Mouse (Mus musculus) CH12.LX (cell line): ENCODE data around the gene Wdpcp. TPM values are rescaled to one million over a fixed set of nuclear protein-coding genes. Genes with fewer than 3 reads are reported as not detected.

Experiments
- DNase-seq: peaks from one replicate; pipeline ENCODE4 v3.0.0-alpha.2; 2013; ENCODE audit errors: extremely low read depth
- H3K27ac ChIP-seq: 2 replicates; pipeline ENCODE4 v1.5.1; 2012; ENCODE audit warnings: low read depth, mild to moderate bottlenecking, control low read depth, moderate library complexity; ENCODE audit not compliant: insufficient read depth
- H3K27me3 ChIP-seq: replicated peaks from 2 replicates; pipeline ENCODE3; 2012; ENCODE audit warnings: inconsistent platforms
- H3K36me3 ChIP-seq, 2 experiments: replicated peaks in 1 of 2; 2 replicates each; pipeline versions ENCODE3 to v1.6.1; 2012; ENCODE audit warnings: inconsistent platforms in 1 of 2, low read length in 1 of 2, mild to moderate bottlenecking in 1 of 2, mixed read lengths in 1 of 2, moderate library complexity in 1 of 2; ENCODE audit not compliant: control insufficient read depth in 1 of 2, insufficient read depth in 1 of 2
- H3K4me1 ChIP-seq, 2 experiments: 2 replicates each; pipeline ENCODE4 v1.6.1; 2012; ENCODE audit warnings: inconsistent platforms in 1 of 2, moderate library complexity in 1 of 2; ENCODE audit not compliant: insufficient read depth in 2 of 2, control insufficient read depth in 1 of 2
- H3K4me2 ChIP-seq: 2 replicates; pipeline ENCODE4 v1.6.1; 2012; ENCODE audit warnings: low read depth, mild to moderate bottlenecking, control low read depth; ENCODE audit not compliant: poor library complexity, insufficient read depth, severe bottlenecking
- H3K4me3 ChIP-seq, 3 experiments: fragments of 150-350 bp in 1 of 3; sonication (generic) in 1 of 3; replicated peaks in 1 of 3; 2 replicates each; pipeline versions ENCODE3 to v1.5.1; 2011 to 2012; ENCODE audit warnings: low read depth in 2 of 3, low read length in 2 of 3, mild to moderate bottlenecking in 2 of 3, moderate library complexity in 2 of 3, control low read depth in 1 of 3, improper control_type of control experiment in 1 of 3, inconsistent platforms in 1 of 3, mixed read lengths in 1 of 3; ENCODE audit not compliant: poor library complexity in 1 of 3
- H3K79me2 ChIP-seq: replicated peaks from 2 replicates; pipeline ENCODE4 v1.6.1; 2012; ENCODE audit warnings: mild to moderate bottlenecking, moderate library complexity; ENCODE audit not compliant: control insufficient read depth, poor library complexity, insufficient read depth, severe bottlenecking; ENCODE audit errors: extremely low read depth
- H3K9ac ChIP-seq: 2 replicates; pipeline ENCODE4 v1.6.1; 2012; ENCODE audit warnings: low read depth, mild to moderate bottlenecking, control low read depth, moderate library complexity; ENCODE audit not compliant: insufficient read depth
- H3K9me3 ChIP-seq: replicated peaks from 2 replicates; pipeline ENCODE3; 2012; ENCODE audit warnings: low read length, inconsistent platforms, mixed read lengths
- BHLHE40 ChIP-seq: IDR thresholded peaks from 2 replicates; pipeline ENCODE4 v1.6.1; 2011; ENCODE audit warnings: mild to moderate bottlenecking, low read depth, low read length, improper control_type of control experiment
- CHD1 ChIP-seq: IDR thresholded peaks from 2 replicates; pipeline ENCODE4 v1.6.1; 2012; ENCODE audit warnings: low read depth, low read length, improper control_type of control experiment, inconsistent platforms
- E2F4 ChIP-seq: IDR thresholded peaks from 2 replicates; pipeline ENCODE4 v1.6.1; 2011; ENCODE audit warnings: low read depth, low read length, improper control_type of control experiment; ENCODE audit not compliant: insufficient replicate concordance
- ELF1 ChIP-seq: IDR thresholded peaks from 2 replicates; pipeline ENCODE4 v1.6.1; 2014; ENCODE audit warnings: low read depth, mild to moderate bottlenecking, inconsistent platforms, low read length, improper control_type of control experiment
- ETS1 ChIP-seq: conservative IDR thresholded peaks from 2 replicates; pipeline ENCODE4 v1.6.1; 2012; ENCODE audit warnings: low read depth, mild to moderate bottlenecking, inconsistent platforms, low read length, improper control_type of control experiment, moderate library complexity
- MAX ChIP-seq: IDR thresholded peaks from 2 replicates; pipeline ENCODE4 v1.6.1; 2011; ENCODE audit warnings: low read length, improper control_type of control experiment
- MAZ ChIP-seq: IDR thresholded peaks from 2 replicates; pipeline ENCODE4 v1.6.1; 2012; ENCODE audit warnings: low read depth, mild to moderate bottlenecking, inconsistent platforms, low read length, improper control_type of control experiment, moderate library complexity
- MYC ChIP-seq: IDR thresholded peaks from 2 replicates; pipeline ENCODE4 v1.6.1; 2011; ENCODE audit warnings: low read depth, mild to moderate bottlenecking, improper control_type of control experiment, low read length
- PAX5 ChIP-seq: IDR thresholded peaks from 2 replicates; pipeline ENCODE4 v1.6.1; 2012; ENCODE audit warnings: low read length, inconsistent platforms, mixed read lengths
- POLR2A ChIP-seq: IDR thresholded peaks from 2 replicates; pipeline ENCODE4 v1.6.1; 2011; ENCODE audit warnings: low read depth, mild to moderate bottlenecking, improper control_type of control experiment, low read length
- RAD21 ChIP-seq: IDR thresholded peaks from 2 replicates; pipeline ENCODE4 v1.6.1; 2011; ENCODE audit warnings: low read depth, mild to moderate bottlenecking, low read length, improper control_type of control experiment, moderate library complexity
- UBTF ChIP-seq: IDR thresholded peaks from 2 replicates; pipeline ENCODE4 v1.6.1; 2012; ENCODE audit warnings: low read depth, mild to moderate bottlenecking, inconsistent platforms, low read length, improper control_type of control experiment, moderate library complexity
- USF2 ChIP-seq: conservative IDR thresholded peaks from 2 replicates; pipeline ENCODE4 v1.6.1; 2011; ENCODE audit warnings: low read depth, low read length, improper control_type of control experiment
- ZKSCAN1 ChIP-seq: IDR thresholded peaks from 2 replicates; pipeline ENCODE4 v1.6.1; 2012; ENCODE audit warnings: low read depth, inconsistent platforms, low read length, improper control_type of control experiment, borderline replicate concordance
- ZNF384 ChIP-seq: IDR thresholded peaks from 2 replicates; pipeline ENCODE4 v1.6.1; 2012; ENCODE audit warnings: low read depth, low read length, improper control_type of control experiment, inconsistent platforms
- dilution Hi-C: fragments of 300-500 bp; cut with MboI; formaldehyde crosslinking; loops from 2 replicates; pipeline ENCODE4 v1.14.3; 2020; ENCODE audit warnings: low sequenced_read_pairs; ENCODE audit not compliant: extremely low pct_unique_long_range_greater_than_20kb, extremely low pct_ligation_motif_present
- in situ Hi-C: fragments of 300-500 bp; cut with MboI; formaldehyde crosslinking; loops from 3 replicates; pipeline ENCODE4 v1.14.3; 2019; ENCODE audit warnings: low sequenced_read_pairs, low pct_ligation_motif_present, low pct_unique_long_range_greater_than_20kb, mixed read lengths
- polyA plus RNA-seq: library from polyadenylated mRNA; unstranded; fragments of >175 nt; gene quantifications from 2 replicates; pipeline ENCODE4 v1.2.1, GENCODE M21; 2012; ENCODE audit warnings: low read depth; ENCODE audit not compliant: insufficient read length
- total RNA-seq, 2 experiments: library from RNA; depleted of rRNA; stranded (reverse); fragments of 300-350 nt in 1 of 2; fragments of >200 nt in 1 of 2; gene quantifications; 2 replicates each; pipeline ENCODE4 v1.2.3; 2012 to 2014

The Wdpcp gene
- total and polyA plus RNA-seq, 3 experiments = 3.2 to 5.6 (median 4.8) TPM

- Histone ChIP-seq H3K4me2 (no peak overlapping the region), H3K27ac (no peak overlapping the region), H3K9ac (no peak overlapping the region), H3K4me3 (no peak overlapping the region), H3K4me1 (no peaks in the 10 kb centered on the region), H3K27me3 (no peaks in the 10 kb centered on the region), H3K9me3 (no peaks in the 10 kb centered on the region), H3K79me2 (no peaks in the 10 kb centered on the region), H3K36me3 (no peaks in the 10 kb centered on the region)
- in situ Hi-C loops (no loop called here), dilution Hi-C loops (no loop called here)
- no peak for DNase-seq
- TF ChIP-seq MYC = no peak
Observed at GRCm38 (mm10) chr11:21875077-21875476, 303.0 kb downstream of the Wdpcp start.

- H3K27me3 ChIP-seq = no peaks in the 10 kb centered on the region
- no peaks in the 10 kb centered on the region for H3K79me2 ChIP-seq
- no peaks in the 10 kb centered on the region for H3K36me3 ChIP-seq
- no peaks in the 10 kb centered on the region for H3K9me3 ChIP-seq
- no peak for DNase-seq
- H3K4me2 ChIP-seq = no peak overlapping the region
- no peak overlapping the region for H3K4me3 ChIP-seq
- no peak for TF ChIP-seq ZKSCAN1
- H3K9ac ChIP-seq = no peak overlapping the region
- dilution Hi-C loops (no loop called here), in situ Hi-C loops (no loop called here)
- no peak overlapping the region for H3K27ac ChIP-seq
- no peaks in the 10 kb centered on the region for H3K4me1 ChIP-seq
Observed at GRCm38 (mm10) chr11:21894696-21895095, 322.7 kb downstream of the Wdpcp start.

- DNase-seq = no peak
- Histone ChIP-seq H3K27me3 (no peaks in the 10 kb centered on the region), H3K4me3 (no peak overlapping the region), H3K4me2 (no peak overlapping the region), H3K9ac (no peak overlapping the region), H3K79me2 (no peaks in the 10 kb centered on the region)
- dilution Hi-C loops (no loop called here), in situ Hi-C loops (no loop called here)
- TF ChIP-seq CHD1 = no peak
- no peak for TF ChIP-seq USF2
- TF ChIP-seq PAX5 = no peak
- no peak for TF ChIP-seq E2F4
- no peak for TF ChIP-seq ZNF384
- no peak for TF ChIP-seq ELF1
- no peak for TF ChIP-seq MAX
- TF ChIP-seq POLR2A = no peak
- no peak for TF ChIP-seq UBTF
- no peak for TF ChIP-seq MAZ
- TF ChIP-seq ETS1 = no peak
- TF ChIP-seq RAD21 = no peak
- no peak for TF ChIP-seq MYC
- TF ChIP-seq BHLHE40 = no peak
- TF ChIP-seq, all 38 proteins: peak for 0
- no peaks in the 10 kb centered on the region for H3K4me1 ChIP-seq
- no peaks in the 10 kb centered on the region for H3K36me3 ChIP-seq
- no peaks in the 10 kb centered on the region for H3K9me3 ChIP-seq
- no peak overlapping the region for H3K27ac ChIP-seq
Observed at GRCm38 (mm10) chr11:21922531-21922930, 350.5 kb downstream of the Wdpcp start.

Other genes starting within 250 kb of the Wdpcp start
- 17.7 and 20.9 TPM in 2 replicates for gene Ugp2, start 201.0 kb upstream of the Wdpcp start, total RNA-seq (2012; rRNA removed)
- gene Ugp2, start 201.0 kb upstream of the Wdpcp start, total RNA-seq (2014; rRNA removed) = 44.1 and 47.6 TPM in 2 replicates
- 24.1 and 37.2 TPM in 2 replicates for gene Ugp2, start 201.0 kb upstream of the Wdpcp start, polyA plus RNA-seq
- gene Mdh1, start 132 bp downstream of the Wdpcp start, total RNA-seq (2012; rRNA removed) = 233 and 243 TPM in 2 replicates
- gene Mdh1, start 132 bp downstream of the Wdpcp start, total RNA-seq (2014; rRNA removed) = 440 and 456 TPM in 2 replicates
- 311 and 385 TPM in 2 replicates for gene Mdh1, start 132 bp downstream of the Wdpcp start, polyA plus RNA-seq